Mouse (Mus musculus) naive thymus-derived CD4-positive, alpha-beta T cell, adult 5 months (primary cell): ENCODE measurements around the gene Gm8267. TPM values are rescaled to one million over a fixed set of nuclear protein-coding genes. Genes with fewer than 3 reads are reported as not detected.

Experiments
- polyA plus RNA-seq: library from polyadenylated mRNA; unstranded; fragments of 100-300 nt; shearing (Covaris generic); gene quantifications from one replicate; pipeline ENCODE4 v1.2.1, GENCODE M21; 2017

Gene Gm8267
- polyA plus RNA-seq: 1.1 TPM

GRCm38 (mm10) chr14:44750240-44750639 lies at the start of gene Gm8267:
Gene Gm8267, minus strand, starts transcription at chr14:44750340.

GRCm38 (mm10) chr14:44706356-44706755 lies 43.8 kb downstream of the Gm8267 start, which contains the start of gene Gm8257:
Gene Gm8257, minus strand, starts transcription at chr14:44706456.

Other genes with a start within 250 kb of the Gm8267 start
- not detected for gene Gm17093, start 232.1 kb downstream of the Gm8267 start, polyA plus RNA-seq
- gene Gm8247, start 167.2 kb downstream of the Gm8267 start, polyA plus RNA-seq: not detected
- not detected for gene Gm5624, start 122.4 kb downstream of the Gm8267 start, polyA plus RNA-seq
- gene Gm8257, start 43.9 kb downstream of the Gm8267 start, polyA plus RNA-seq: not detected
- gene Ptgdr, start 109.0 kb upstream of the Gm8267 start, polyA plus RNA-seq: not detected
- 1.2 TPM for gene Ptger2, start 237.9 kb upstream of the Gm8267 start, polyA plus RNA-seq